In genomic region chr8:10805405-10806151, GRCm38 (mm10) we compare ENCODE assay signal across 10 mouse cellular contexts.
DNase-seq lines count a peak whose midpoint lies in the region; ATAC-seq and TF ChIP-seq lines count a peak whose summit lies in the region.
"Had no signal": no experiment of that assay in that cellular context is flagged by ENCODE, and none has a peak within 500 bp of the region (broad histone marks: within the 10 kb centered on the region; RNA-seq: fewer than 3 reads in every experiment).

No protein-coding gene starts in this region.

- no peaks in the 10 kb centered on the region for H3K27me3 ChIP-seq in lung, embryonic 14.5 days (ENCODE audit: insufficient read depth, low read length)
- H3K27me3 ChIP-seq in hindbrain, embryonic 11.5 days (ENCODE audit: control insufficient read depth, insufficient read depth, low read length) = no peaks in the 10 kb centered on the region
- H3K27me3 ChIP-seq in limb, embryonic 10.5 days (ENCODE audit: low read depth, poor library complexity, severe bottlenecking) = peaks cover 13% of the 10 kb centered on the region; the same call in 1 of the 2 replicates
- no peaks in the 10 kb centered on the region for H3K27me3 ChIP-seq in stomach, embryonic 16.5 days (ENCODE audit: control insufficient read depth, insufficient read depth, low read length)

- no peak for TF ChIP-seq CTCF in lung, embryonic 14.5 days (IDR thresholded peaks at IDR 0.05; ENCODE audit: low read depth)

- no peak overlapping the region for H3K4me3 ChIP-seq in lung, embryonic 14.5 days (ENCODE audit: low read depth, low read length)
- no peak overlapping the region for H3K4me3 ChIP-seq in hindbrain, embryonic 11.5 days (ENCODE audit: low read depth, low read length)
- peak overlapping the region; percentile 31 for H3K4me3 ChIP-seq in limb, embryonic 10.5 days
- no peak overlapping the region for H3K4me3 ChIP-seq in stomach, embryonic 16.5 days (replicated peaks; ENCODE audit: low read length)

- H3K36me3 ChIP-seq in lung, embryonic 14.5 days (ENCODE audit: insufficient read depth) = no peaks in the 10 kb centered on the region
- no peaks in the 10 kb centered on the region for H3K36me3 ChIP-seq in hindbrain, embryonic 11.5 days (ENCODE audit: control insufficient read depth, insufficient read depth, low read length)
- no peaks in the 10 kb centered on the region for H3K36me3 ChIP-seq in limb, embryonic 10.5 days
- no peaks in the 10 kb centered on the region for H3K36me3 ChIP-seq in stomach, embryonic 16.5 days (ENCODE audit: control insufficient read depth, insufficient read depth, low read length)
- H3K36me3 ChIP-seq: G1E had no signal

- peak overlapping the region; percentile 38; the same call in 1 of the 2 replicates for H3K4me2 ChIP-seq in lung, embryonic 14.5 days
- peak overlapping the region; percentile 11; the same call in 1 of the 2 replicates for H3K4me2 ChIP-seq in hindbrain, embryonic 11.5 days (replicated peaks; ENCODE audit: low read depth, low read length)
- peak overlapping the region; percentile 9; the same call in 1 of the 2 replicates for H3K4me2 ChIP-seq in stomach, embryonic 16.5 days (ENCODE audit: low read depth, low read length)

- H3K27ac ChIP-seq in lung, embryonic 14.5 days (ENCODE audit: low read depth) = no peak overlapping the region
- 0 out of 2 replicates have a peak overlapping the region, but pooled peaks have one; percentile 37 for H3K27ac ChIP-seq in hindbrain, embryonic 11.5 days (ENCODE audit: low read depth, low read length)
- peak overlapping the region; percentile 77 for H3K27ac ChIP-seq in limb, embryonic 10.5 days
- H3K27ac ChIP-seq in stomach, embryonic 16.5 days (ENCODE audit: low read length) = no peak overlapping the region

- H3K4me1 ChIP-seq in lung, embryonic 14.5 days (ENCODE audit: insufficient read depth) = peaks cover 14% of the 10 kb centered on the region
- peaks cover 7% of the 10 kb centered on the region; the same call in 1 of the 2 replicates for H3K4me1 ChIP-seq in hindbrain, embryonic 11.5 days (replicated peaks; ENCODE audit: control insufficient read depth, insufficient read depth, low read length)
- H3K4me1 ChIP-seq in limb, embryonic 10.5 days = peaks cover 17% of the 10 kb centered on the region
- H3K4me1 ChIP-seq in stomach, embryonic 16.5 days (ENCODE audit: control insufficient read depth, insufficient read depth, low read length) = no peaks in the 10 kb centered on the region

- no peak for ATAC-seq in lung, embryonic 14.5 days (ENCODE audit: insufficient read depth)
- peak; percentile 76; the same call in 1 of the 2 replicates for ATAC-seq in hindbrain, embryonic 11.5 days (ENCODE audit: low FRiP score)
- ATAC-seq in stomach, embryonic 16.5 days (ENCODE audit: insufficient read depth, low FRiP score) = no peak
- no peak for ATAC-seq in inflammation-experienced regulatory T-cells, adult 6 months

- H3K9me3 ChIP-seq in lung, embryonic 14.5 days (ENCODE audit: low read depth, low read length) = no peaks in the 10 kb centered on the region
- H3K9me3 ChIP-seq in hindbrain, embryonic 11.5 days (ENCODE audit: control insufficient read depth, low read length) = no peaks in the 10 kb centered on the region
- H3K9me3 ChIP-seq in limb, embryonic 10.5 days (replicated peaks) = no peaks in the 10 kb centered on the region
- no peaks in the 10 kb centered on the region for H3K9me3 ChIP-seq in stomach, embryonic 16.5 days (replicated peaks; ENCODE audit: control insufficient read depth, low read length)

- peak overlapping the region; percentile 20; the same call in 1 of the 2 replicates for H3K9ac ChIP-seq in lung, embryonic 14.5 days
- peak overlapping the region; percentile 63 for H3K9ac ChIP-seq in hindbrain, embryonic 11.5 days (ENCODE audit: low read depth, low read length)
- H3K9ac ChIP-seq in stomach, embryonic 16.5 days (ENCODE audit: low read length) = peak overlapping the region; percentile 16; the same call in 1 of the 2 replicates

- WGBS in lung, embryonic 14.5 days = 7% methylated on average over 25 of the region's 25 CpGs
- 4% methylated on average over 23 of the region's 25 CpGs for WGBS in hindbrain, embryonic 11.5 days
- 13% methylated on average over 25 of the region's 25 CpGs for WGBS in limb, embryonic 10.5 days
- WGBS in stomach, embryonic 16.5 days = 13% methylated on average over 23 of the region's 25 CpGs

- DNase-seq in lung, embryonic 14.5 days = peak; percentile 46
- no peak for DNase-seq in lung, postnatal 36 days
- DNase-seq in hindbrain, embryonic 11.5 days (ENCODE audit: low spot score) = peak; percentile 71
- peak; percentile 37 for DNase-seq in limb, embryonic 10.5 days (ENCODE audit: low spot score)
- DNase-seq in layer of hippocampus, postnatal 25 days (ENCODE audit: extremely low spot score in 1 of 2, low spot score in 1 of 2) = no peak
- no peak for DNase-seq in frontal cortex, postnatal 14 days (ENCODE audit: low spot score in 2 of 2)
- DNase-seq: cerebellum, postnatal 25 days had no signal

Comparison
In these comparisons a context has a peak if more than half of its experiments do, and no peak if none do; other contexts are left out.
1. DNase-seq: peak in lung, embryonic 14.5 days (single experiment), hindbrain, embryonic 11.5 days (single experiment) and limb, embryonic 10.5 days (single experiment); none in lung, postnatal 36 days (single experiment), layer of hippocampus, postnatal 25 days (0 of 2) and frontal cortex, postnatal 14 days (0 of 2).
2. H3K27ac ChIP-seq: peak in hindbrain, embryonic 11.5 days (single experiment) and limb, embryonic 10.5 days (single experiment); none in lung, embryonic 14.5 days (single experiment) and stomach, embryonic 16.5 days (single experiment).
3. Peak in every context shown above with its lines, with median percentiles within 50 percentile points of each other: H3K4me2 ChIP-seq and H3K9ac ChIP-seq.